Mouse (Mus musculus) liver, embryonic 14.5 days (tissue): Measurements from ENCODE around the gene Ctse.

Experiments
- CTCF ChIP-seq: IDR thresholded peaks from 2 replicates; pipeline ENCODE4 v1.5.1; 2016; ENCODE audit warnings: antibody characterized with exemption, low read depth, control low read depth
- EP300 ChIP-seq: IDR thresholded peaks from 2 replicates; pipeline ENCODE4 v1.6.1; 2016; ENCODE audit warnings: antibody characterized with exemption, low read depth

DNA sequence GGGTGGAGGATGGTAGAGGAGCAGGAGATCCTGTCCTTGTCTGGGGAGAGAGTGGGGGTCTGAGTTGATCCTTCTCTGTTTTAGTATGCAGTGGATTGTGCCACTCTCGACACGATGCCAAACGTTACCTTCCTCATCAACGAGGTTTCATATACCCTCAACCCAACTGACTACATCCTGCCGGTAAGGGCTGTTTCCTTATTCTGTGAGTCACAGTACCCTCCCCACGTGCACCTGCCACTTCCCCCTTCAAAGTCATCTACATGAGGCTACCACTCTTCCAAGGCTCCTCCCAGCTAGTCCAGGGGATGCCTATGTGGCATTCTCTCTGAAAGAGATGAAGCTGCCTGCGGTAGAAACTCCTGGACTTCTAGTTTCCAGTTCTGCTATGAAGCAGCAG lies 34.3 kb downstream of the Ctse start:
- TF ChIP-seq EP300: no peak
- no peak for TF ChIP-seq CTCF
